Mouse (Mus musculus): ENCODE measurements around the gene Supv3l1. TPM values are rescaled to one million over a fixed set of nuclear protein-coding genes. Genes with fewer than 3 reads are reported as not detected.
"Not testable (repeated sequence)": the region's sequence is repeated elsewhere in the genome, so short reads cannot be mapped to it uniquely, and the experiment has no call there.

The Supv3l1 gene
- polyA plus RNA-seq, 1 experiment from 2014 or later = 30.3 TPM

DNA sequence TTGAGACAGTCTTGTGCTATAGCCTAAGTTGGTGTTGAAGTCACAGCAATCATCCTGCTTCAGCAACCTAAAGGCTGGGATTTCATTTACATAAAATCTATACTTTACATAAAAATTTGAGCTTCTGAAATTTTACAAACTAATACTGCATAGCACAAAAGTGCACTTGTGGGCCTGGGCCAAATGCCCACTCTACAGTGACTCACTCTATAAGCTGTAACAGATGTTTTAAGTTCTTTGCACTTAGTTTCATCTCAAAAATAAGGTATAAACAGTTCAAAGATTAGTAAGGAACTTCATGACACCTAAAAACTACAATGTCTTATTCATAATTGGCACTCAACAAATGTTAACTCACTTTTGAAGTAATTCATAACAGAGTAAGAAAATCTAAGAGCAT is 11.8 kb upstream of the Supv3l1 start:
- Histone ChIP-seq H3K4me2 (no peak overlapping the region), H3K27ac (ENCODE audit: poor library complexity, severe bottlenecking) (no peak overlapping the region), H3K36me3 (peaks cover 60% of the 10 kb centered on the region), H3K9ac (no peak overlapping the region), H3K27me3 (replicated peaks) (no peaks in the 10 kb centered on the region), H3K4me3 (no peak overlapping the region), H3K9me3 (replicated peaks) (no peaks in the 10 kb centered on the region), H3K4me1 (replicated peaks) (no peaks in the 10 kb centered on the region)
- no peak for ATAC-seq (ENCODE audit: insufficient number of reproducible peaks, low FRiP score)

DNA sequence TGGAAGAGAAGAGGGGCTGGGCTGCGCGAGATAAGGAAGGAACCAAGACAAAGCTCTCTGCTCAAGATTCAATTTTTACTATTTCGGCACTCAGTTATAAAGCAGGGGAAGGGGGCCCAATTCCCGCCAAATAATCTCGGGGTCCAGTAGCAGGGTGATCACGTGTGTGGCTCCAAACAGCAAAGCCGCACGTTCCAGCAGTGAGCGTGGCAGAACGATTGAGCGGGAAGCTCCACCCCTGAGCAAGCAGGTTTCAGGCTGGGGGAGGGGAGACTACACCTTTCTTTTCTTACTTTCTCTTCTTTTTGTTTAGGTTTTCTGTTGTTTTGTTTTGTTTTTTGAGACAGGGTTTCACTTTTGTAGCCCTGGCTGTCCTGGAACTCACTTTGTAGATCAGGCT is 2.5 kb upstream of the Supv3l1 start:
- H3K9ac ChIP-seq; H3K27me3 ChIP-seq (replicated peaks); H3K4me3 ChIP-seq; H3K9me3 ChIP-seq (replicated peaks); H3K27ac ChIP-seq (ENCODE audit: poor library complexity, severe bottlenecking); ATAC-seq (ENCODE audit: insufficient number of reproducible peaks, low FRiP score); H3K4me2 ChIP-seq: not testable (repeated sequence)
- H3K36me3 ChIP-seq = peaks cover 19% of the 10 kb centered on the region
- peaks cover 12% of the 10 kb centered on the region for H3K4me1 ChIP-seq (replicated peaks)
- WGBS = 58% methylated on average over 11 of the region's 11 CpGs

DNA sequence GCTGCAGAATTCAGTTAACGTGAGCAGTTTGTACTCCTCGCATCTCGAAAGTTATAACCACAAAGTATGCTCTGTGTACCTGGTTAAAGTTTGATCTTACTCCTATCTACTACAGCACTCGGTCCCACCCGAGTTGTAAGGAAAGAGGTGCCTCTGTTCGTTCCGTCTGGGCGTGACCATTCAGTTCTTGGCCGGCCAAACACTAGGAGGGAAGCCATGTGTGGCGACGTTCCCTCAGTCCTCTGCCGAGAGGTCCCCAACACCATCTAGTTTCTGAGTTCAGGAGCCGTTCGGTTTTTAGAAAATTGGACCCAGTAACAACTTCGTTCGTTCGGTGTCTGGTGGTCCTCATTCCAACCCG is 722 bp upstream of the Supv3l1 start:
- ATAC-seq (ENCODE audit: insufficient number of reproducible peaks, low FRiP score) = no peak
- H3K9me3 ChIP-seq (replicated peaks) = no peaks in the 10 kb centered on the region
- peaks cover 12% of the 10 kb centered on the region for H3K4me1 ChIP-seq (replicated peaks)
- H3K9ac ChIP-seq = peak overlapping the region; percentile 93
- H3K27ac ChIP-seq (ENCODE audit: poor library complexity, severe bottlenecking) = no peak overlapping the region
- H3K4me2 ChIP-seq = peak overlapping the region; percentile 77
- H3K36me3 ChIP-seq = peaks cover 25% of the 10 kb centered on the region
- no peaks in the 10 kb centered on the region for H3K27me3 ChIP-seq (replicated peaks)
- 37% methylated on average over 18 of the region's 18 CpGs for WGBS
- peak overlapping the region; percentile 98 for H3K4me3 ChIP-seq

DNA sequence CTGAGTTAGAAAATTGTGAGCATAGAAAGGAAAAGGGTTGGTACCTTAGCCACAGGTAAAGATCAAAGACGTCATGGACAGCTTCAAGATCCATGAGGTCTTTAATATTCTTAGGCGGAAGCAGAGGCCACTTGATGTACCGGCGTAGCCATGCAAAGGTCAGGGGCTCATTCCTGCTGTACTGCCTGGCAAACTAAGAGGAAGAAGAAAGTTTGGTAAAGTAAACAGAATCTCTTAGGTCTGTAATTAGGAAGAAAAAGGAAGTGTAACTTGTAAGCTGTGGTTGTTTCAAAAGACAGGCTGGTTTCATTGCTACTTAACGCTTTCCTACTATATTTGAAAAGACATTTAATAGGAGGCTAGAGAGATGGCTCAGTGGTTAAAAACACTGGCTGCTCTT is 19.1 kb downstream of the Supv3l1 start:
- Histone ChIP-seq H3K9me3 (replicated peaks) (no peaks in the 10 kb centered on the region), H3K4me2 (no peak overlapping the region), H3K27me3 (replicated peaks) (no peaks in the 10 kb centered on the region), H3K27ac (ENCODE audit: poor library complexity, severe bottlenecking) (no peak overlapping the region), H3K36me3 (peaks cover 76% of the 10 kb centered on the region), H3K4me1 (replicated peaks) (peaks cover 6% of the 10 kb centered on the region), H3K9ac (no peak overlapping the region), H3K4me3 (no peak overlapping the region)
- 93% methylated on average over 5 of the region's 5 CpGs for WGBS
- ATAC-seq (ENCODE audit: insufficient number of reproducible peaks, low FRiP score) = no peak

DNA sequence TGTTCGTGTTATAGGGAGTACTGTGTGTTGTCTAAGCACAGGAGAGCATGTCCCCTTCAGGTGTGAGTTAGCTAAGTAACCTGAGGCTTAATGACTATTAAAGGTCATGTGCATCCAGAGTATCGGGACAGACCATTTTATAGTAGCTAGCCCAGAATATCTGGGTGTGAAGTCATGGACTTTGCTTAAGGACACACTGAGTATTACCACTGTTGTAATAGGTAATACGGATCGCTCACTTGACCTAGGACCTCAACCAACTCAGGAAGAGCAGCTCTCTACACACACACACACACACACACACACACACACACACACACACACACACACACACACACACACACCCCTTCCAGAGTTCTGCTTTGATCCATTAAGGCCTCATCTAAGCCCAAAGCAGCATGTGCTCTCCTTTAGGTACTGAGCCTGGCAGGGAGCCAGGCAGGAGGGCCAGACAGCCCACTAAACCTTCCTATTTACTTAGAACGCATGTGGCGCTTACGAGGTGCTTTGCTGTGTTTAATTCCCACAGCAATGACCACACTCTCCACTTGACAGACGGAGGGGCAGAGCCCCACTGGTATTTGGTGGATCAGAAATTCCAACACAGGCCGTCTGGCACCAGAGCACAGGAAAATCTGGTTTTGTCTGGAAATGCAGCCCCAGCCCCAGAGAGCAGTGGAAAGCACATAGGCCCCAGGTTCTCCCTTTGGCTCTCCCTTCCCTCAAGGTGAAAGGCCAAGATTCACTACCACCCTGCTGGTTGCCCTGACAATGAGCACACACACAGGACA is 24.3 kb downstream of the Supv3l1 start:
- ATAC-seq (ENCODE audit: insufficient number of reproducible peaks, low FRiP score) = no peak
- Histone ChIP-seq H3K36me3 (peaks cover 27% of the 10 kb centered on the region), H3K4me1 (replicated peaks) (peaks cover 25% of the 10 kb centered on the region), H3K4me2 (no peak overlapping the region), H3K4me3 (no peak overlapping the region), H3K27ac (ENCODE audit: poor library complexity, severe bottlenecking) (no peak overlapping the region), H3K9ac (peak overlapping the region; percentile 4; the same call in 1 of the 2 replicates), H3K27me3 (replicated peaks) (no peaks in the 10 kb centered on the region), H3K9me3 (replicated peaks) (no peaks in the 10 kb centered on the region)
- 43% methylated on average over 9 of the region's 9 CpGs for WGBS

DNA sequence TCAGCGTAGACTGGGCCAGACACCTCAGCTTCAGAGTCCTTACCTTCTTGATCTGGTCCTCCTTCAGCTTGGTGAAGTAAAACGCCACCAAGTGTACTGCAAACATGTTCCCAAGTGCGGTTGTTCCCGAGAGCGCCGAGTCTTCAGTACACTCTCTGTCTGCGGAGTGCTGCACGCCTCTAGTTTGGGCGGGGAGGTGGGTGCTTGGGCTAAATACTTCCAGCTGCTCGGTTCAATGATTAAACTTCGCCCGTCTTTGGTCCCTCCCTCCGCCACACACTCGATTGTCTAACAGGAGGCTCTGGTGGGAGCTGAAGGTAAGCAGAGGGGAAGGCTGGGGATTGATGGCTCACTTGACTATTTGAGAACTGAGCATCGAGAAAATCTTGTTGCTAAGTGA is 27.3 kb downstream of the Supv3l1 start, which contains the start of gene Hkdc1:
Gene Hkdc1, minus strand, starts transcription at position 237 of the 400 bp plus-strand sequence.
- no peak for ATAC-seq (ENCODE audit: insufficient number of reproducible peaks, low FRiP score)
- 58% methylated on average over 15 of the region's 15 CpGs for WGBS
- no peak within 1 kb of the TSS for H3K27ac ChIP-seq (ENCODE audit: poor library complexity, severe bottlenecking)
- peaks cover 25% of the 10 kb centered on the region for H3K4me1 ChIP-seq (replicated peaks)
- no peaks in the 10 kb centered on the region for H3K27me3 ChIP-seq (replicated peaks)
- H3K4me3 ChIP-seq = no peak within 1 kb of the TSS
- no peak within 1 kb of the TSS for H3K9ac ChIP-seq
- H3K4me2 ChIP-seq = no peak within 1 kb of the TSS
- H3K9me3 ChIP-seq (replicated peaks) = no peaks in the 10 kb centered on the region
- H3K36me3 ChIP-seq = no peaks in the 10 kb centered on the region

DNA sequence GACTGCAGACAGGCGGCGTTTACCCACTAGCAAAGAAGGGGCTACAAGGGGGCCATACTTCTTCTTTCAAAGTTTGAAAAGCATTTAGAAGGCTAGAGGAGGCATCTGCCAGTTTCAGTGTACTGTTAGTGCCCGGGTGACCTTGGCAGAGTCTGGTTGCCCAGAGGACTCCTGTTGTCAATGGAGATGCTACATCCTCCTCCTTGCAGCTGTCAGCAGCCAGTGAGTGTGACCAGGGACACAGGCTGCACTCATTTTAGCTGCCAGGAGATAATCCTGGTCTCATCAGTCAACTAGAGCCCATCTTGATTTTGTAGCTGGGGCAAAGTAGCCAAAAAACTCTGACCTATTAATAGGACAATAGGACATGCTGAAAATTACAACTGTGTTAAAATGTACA is 28.4 kb downstream of the Supv3l1 start:
- Histone ChIP-seq H3K4me2 (no peak overlapping the region), H3K9ac (no peak overlapping the region), H3K4me3 (no peak overlapping the region), H3K4me1 (replicated peaks) (peaks cover 25% of the 10 kb centered on the region), H3K36me3 (no peaks in the 10 kb centered on the region), H3K27ac (ENCODE audit: poor library complexity, severe bottlenecking) (peak overlapping the region; percentile 56; the same call in 1 of the 2 replicates), H3K9me3 (replicated peaks) (no peaks in the 10 kb centered on the region), H3K27me3 (replicated peaks) (no peaks in the 10 kb centered on the region)
- 41% methylated on average over 3 of the region's 3 CpGs for WGBS
- ATAC-seq (ENCODE audit: insufficient number of reproducible peaks, low FRiP score) = no peak

DNA sequence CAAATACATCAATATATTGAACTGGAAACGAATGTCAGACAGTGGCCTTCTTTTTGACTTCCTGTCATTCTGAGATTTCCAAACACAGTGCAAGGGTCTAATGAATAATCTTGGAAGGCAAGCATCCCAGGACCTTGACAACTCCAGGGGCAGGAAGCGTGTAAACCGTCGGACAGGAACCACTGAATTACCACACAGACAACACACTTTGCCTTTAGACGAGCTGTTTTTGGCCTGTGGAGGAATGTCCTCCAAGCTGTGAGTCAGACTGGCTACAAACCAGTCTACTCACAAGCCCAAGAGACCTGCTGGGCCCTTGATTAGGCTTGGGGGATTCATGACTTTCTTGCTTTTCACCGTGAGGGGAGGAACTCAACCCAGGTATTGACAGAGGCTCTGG is 29.1 kb downstream of the Supv3l1 start:
- ATAC-seq (ENCODE audit: insufficient number of reproducible peaks, low FRiP score) = no peak
- WGBS = 57% methylated on average over 6 of the region's 6 CpGs
- H3K27ac ChIP-seq (ENCODE audit: poor library complexity, severe bottlenecking) = peak overlapping the region; percentile 56; the same call in 1 of the 2 replicates
- H3K4me3 ChIP-seq = no peak overlapping the region
- no peaks in the 10 kb centered on the region for H3K9me3 ChIP-seq (replicated peaks)
- no peak overlapping the region for H3K9ac ChIP-seq
- H3K27me3 ChIP-seq (replicated peaks) = no peaks in the 10 kb centered on the region
- H3K4me1 ChIP-seq (replicated peaks) = peaks cover 19% of the 10 kb centered on the region
- H3K4me2 ChIP-seq = no peak overlapping the region
- no peaks in the 10 kb centered on the region for H3K36me3 ChIP-seq

DNA sequence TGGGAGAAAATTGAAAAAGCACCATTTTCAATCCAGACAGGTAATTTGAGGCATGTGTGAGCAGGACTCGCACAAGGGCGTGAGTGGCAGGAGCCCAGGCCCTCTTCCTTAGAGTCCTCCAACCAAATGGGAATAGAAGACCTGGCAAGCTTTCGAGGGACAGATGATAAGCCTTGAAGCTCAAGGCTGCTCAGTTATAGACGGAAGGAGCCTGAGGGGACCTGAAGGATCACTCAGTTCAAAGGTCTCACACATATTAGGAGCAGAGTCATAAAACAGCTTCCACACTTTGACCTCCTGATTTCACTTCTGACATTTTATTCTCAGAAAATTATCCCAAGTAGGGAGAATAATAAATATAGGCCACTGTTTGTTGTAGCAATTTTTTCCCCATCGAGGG is 30.1 kb downstream of the Supv3l1 start:
- no peak for ATAC-seq (ENCODE audit: insufficient number of reproducible peaks, low FRiP score)
- Histone ChIP-seq H3K27ac (ENCODE audit: poor library complexity, severe bottlenecking) (no peak overlapping the region), H3K4me1 (replicated peaks) (peaks cover 17% of the 10 kb centered on the region), H3K4me2 (no peak overlapping the region), H3K4me3 (no peak overlapping the region), H3K27me3 (replicated peaks) (no peaks in the 10 kb centered on the region), H3K9ac (no peak overlapping the region), H3K36me3 (no peaks in the 10 kb centered on the region), H3K9me3 (replicated peaks) (no peaks in the 10 kb centered on the region)
- 77% methylated on average over 5 of the region's 5 CpGs for WGBS

DNA sequence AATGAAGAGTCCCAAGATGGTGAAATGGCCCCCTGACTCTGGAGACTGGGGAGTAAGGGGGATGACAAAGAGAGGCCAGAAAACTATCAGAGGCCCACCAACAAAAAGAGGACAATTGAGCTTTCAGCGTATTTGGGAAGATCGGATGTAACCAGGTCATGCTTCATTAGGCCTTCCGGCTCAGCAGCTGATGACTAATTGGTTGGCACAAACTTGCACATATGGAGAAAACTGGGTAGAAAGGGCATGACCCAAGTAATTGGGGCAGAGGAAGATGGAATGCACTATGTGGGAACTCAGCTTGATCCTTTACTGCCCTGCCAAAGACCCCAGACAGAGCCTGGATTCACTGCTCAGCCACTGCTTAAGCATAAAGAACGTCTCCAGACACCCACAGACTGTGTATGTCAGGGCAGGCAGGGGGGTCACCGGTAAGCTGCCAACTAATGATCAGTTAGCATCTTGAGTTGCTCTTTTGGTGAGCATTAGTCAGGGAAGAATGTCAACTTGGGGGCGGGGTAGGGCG is 30.6 kb downstream of the Supv3l1 start:
- H3K27me3 ChIP-seq (replicated peaks) = no peaks in the 10 kb centered on the region
- 76% methylated on average over 7 of the region's 7 CpGs for WGBS
- ATAC-seq (ENCODE audit: insufficient number of reproducible peaks, low FRiP score) = no peak
- H3K4me3 ChIP-seq = no peak overlapping the region
- H3K36me3 ChIP-seq = no peaks in the 10 kb centered on the region
- peaks cover 19% of the 10 kb centered on the region for H3K4me1 ChIP-seq (replicated peaks)
- H3K27ac ChIP-seq (ENCODE audit: poor library complexity, severe bottlenecking) = no peak overlapping the region
- no peak overlapping the region for H3K4me2 ChIP-seq
- no peaks in the 10 kb centered on the region for H3K9me3 ChIP-seq (replicated peaks)
- H3K9ac ChIP-seq = no peak overlapping the region

DNA sequence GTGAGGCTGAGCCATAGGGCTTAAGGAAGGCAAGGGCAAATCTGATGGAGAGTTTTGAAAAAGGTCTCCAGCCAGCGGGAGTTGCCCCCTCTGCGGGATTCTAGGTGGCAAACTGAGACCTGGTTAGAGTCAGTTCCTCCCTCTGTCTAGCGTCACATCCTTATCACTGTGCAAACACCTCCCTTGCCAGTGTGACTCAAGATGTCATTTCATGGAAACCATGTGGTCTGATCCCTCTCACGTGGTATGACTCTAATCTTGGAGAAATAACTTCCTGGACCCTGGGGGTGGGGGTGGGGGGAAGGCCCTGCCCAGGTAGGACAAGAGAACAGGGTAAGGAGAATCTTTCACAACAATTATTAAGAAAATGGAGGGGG is 35.9 kb downstream of the Supv3l1 start:
- no peak overlapping the region for H3K9ac ChIP-seq
- peaks cover 25% of the 10 kb centered on the region for H3K4me1 ChIP-seq (replicated peaks)
- H3K27me3 ChIP-seq (replicated peaks) = no peaks in the 10 kb centered on the region
- H3K36me3 ChIP-seq = no peaks in the 10 kb centered on the region
- ATAC-seq (ENCODE audit: insufficient number of reproducible peaks, low FRiP score) = peak; percentile 69
- 1% methylated on average over 4 of the region's 4 CpGs for WGBS
- no peak overlapping the region for H3K4me3 ChIP-seq
- no peaks in the 10 kb centered on the region for H3K9me3 ChIP-seq (replicated peaks)
- H3K4me2 ChIP-seq = no peak overlapping the region
- 0 out of 2 replicates have a peak overlapping the region, but pooled peaks have one; percentile 42 for H3K27ac ChIP-seq (ENCODE audit: poor library complexity, severe bottlenecking)

All from heart, embryonic 12.5 days (tissue).